Mouse (Mus musculus) liver, postnatal 0 days (tissue): ENCODE results near the gene Eya4. TPM values are rescaled to one million over a fixed set of nuclear protein-coding genes. Genes with fewer than 3 reads are reported as not detected.

Experiments
- ATAC-seq: fragments of 200-750 bp; cut with Nextera tagmentation; 2 replicates; pipeline ENCODE4 v1.8.0; 2017; ENCODE audit warnings: mild to moderate bottlenecking, moderate library complexity
- DNase-seq: peaks from one replicate; pipeline ENCODE4 v3.0.0-alpha.2; 2016
- H3K27ac ChIP-seq: fragments of 300-500 bp; sonication (generic); 2 replicates; pipeline ENCODE4 v1.5.1; 2014; ENCODE audit warnings: antibody characterized with exemption, moderate library complexity, mild to moderate bottlenecking, low read depth
- H3K27me3 ChIP-seq: fragments of 300-500 bp; sonication (generic); 2 replicates; pipeline ENCODE4 v1.6.1; 2014; ENCODE audit warnings: low read length, control low read depth, mixed read lengths; ENCODE audit not compliant: insufficient read depth
- H3K36me3 ChIP-seq: fragments of 300-500 bp; sonication (generic); replicated peaks from 2 replicates; pipeline ENCODE4 v1.6.1; 2014; ENCODE audit warnings: mild to moderate bottlenecking, control low read depth, low read length, moderate library complexity, mixed read lengths; ENCODE audit not compliant: insufficient read depth
- H3K4me1 ChIP-seq: fragments of 300-500 bp; sonication (generic); 2 replicates; pipeline ENCODE4 v1.6.1; 2014; ENCODE audit warnings: antibody characterized with exemption, mild to moderate bottlenecking, control low read depth; ENCODE audit not compliant: insufficient read depth
- H3K4me2 ChIP-seq: fragments of 300-500 bp; sonication (generic); 2 replicates; pipeline ENCODE4 v1.6.1; 2014; ENCODE audit warnings: low read depth, mild to moderate bottlenecking, low read length, moderate library complexity, mixed read lengths
- H3K4me3 ChIP-seq: fragments of 300-500 bp; sonication (generic); 2 replicates; pipeline ENCODE4 v1.5.1; 2014; ENCODE audit warnings: low read depth, low read length
- H3K9ac ChIP-seq: fragments of 300-500 bp; sonication (generic); replicated peaks from 2 replicates; pipeline ENCODE4 v1.6.1; 2014; ENCODE audit warnings: mild to moderate bottlenecking, moderate library complexity
- H3K9me3 ChIP-seq: fragments of 300-500 bp; sonication (generic); 2 replicates; pipeline ENCODE4 v1.6.1; 2016; ENCODE audit warnings: mild to moderate bottlenecking, control low read depth, low read length, mixed read lengths
- CTCF ChIP-seq: sonication (generic); IDR thresholded peaks from 2 replicates; pipeline ENCODE4 v1.5.1; 2016; ENCODE audit warnings: antibody characterized with exemption, low read depth
- EP300 ChIP-seq: IDR thresholded peaks from 2 replicates; pipeline ENCODE4 v1.6.1; 2016; ENCODE audit warnings: antibody characterized with exemption, low read depth, mild to moderate bottlenecking
- WGBS: fragments of 180-500 bp; shearing (Covaris S2); extraction: QIAGEN DNeasy Blood & Tissue Kit; methylation state at CpG from one replicate; pipeline ENCODE4 v1.1.7; 2014; ENCODE audit not compliant: insufficient replicate concordance; 5-methylcytosine and 5-hydroxymethylcytosine counted together
- polyA plus RNA-seq: library from polyadenylated mRNA; unstranded; fragments of >200 nt; fragmentation: Nextera tagmentation; extraction: Ambion mirVana; gene quantifications from 2 replicates; pipeline ENCODE4 v1.2.1, GENCODE M21; 2015

The Eya4 gene
- polyA plus RNA-seq, 1 experiment from 2014 or later: 0.12 TPM

DNA sequence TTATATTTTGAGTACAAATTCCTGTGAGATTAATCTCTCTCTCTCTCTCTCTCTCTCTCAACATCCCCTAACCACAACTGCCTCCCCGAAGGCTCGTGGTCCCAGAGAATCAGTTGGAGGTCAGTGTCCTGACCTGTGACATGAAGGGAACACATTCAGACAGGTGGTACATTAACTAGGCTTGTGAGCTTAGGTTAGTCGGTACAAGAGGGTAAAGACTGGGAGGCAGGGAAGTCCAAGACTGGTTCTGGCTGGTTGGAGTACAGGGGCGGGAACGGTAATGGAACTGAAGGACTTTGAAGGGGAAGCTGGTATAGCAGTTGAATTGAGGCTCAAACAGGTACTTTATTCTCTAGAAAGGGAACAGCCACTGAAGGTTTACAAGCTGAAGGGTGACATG, 287.9 kb downstream of the Eya4 start:
- 73% methylated on average over 5 of the region's 5 CpGs for WGBS
- Histone ChIP-seq H3K9ac (no peak overlapping the region), H3K4me3 (no peak overlapping the region), H3K36me3 (no peaks in the 10 kb centered on the region), H3K27ac (no peak overlapping the region), H3K4me1 (no peaks in the 10 kb centered on the region), H3K4me2 (no peak overlapping the region), H3K27me3 (no peaks in the 10 kb centered on the region), H3K9me3 (no peaks in the 10 kb centered on the region)
- no peak for ATAC-seq
- no peak for DNase-seq
- TF ChIP-seq EP300 (no peak), CTCF (no peak)

DNA sequence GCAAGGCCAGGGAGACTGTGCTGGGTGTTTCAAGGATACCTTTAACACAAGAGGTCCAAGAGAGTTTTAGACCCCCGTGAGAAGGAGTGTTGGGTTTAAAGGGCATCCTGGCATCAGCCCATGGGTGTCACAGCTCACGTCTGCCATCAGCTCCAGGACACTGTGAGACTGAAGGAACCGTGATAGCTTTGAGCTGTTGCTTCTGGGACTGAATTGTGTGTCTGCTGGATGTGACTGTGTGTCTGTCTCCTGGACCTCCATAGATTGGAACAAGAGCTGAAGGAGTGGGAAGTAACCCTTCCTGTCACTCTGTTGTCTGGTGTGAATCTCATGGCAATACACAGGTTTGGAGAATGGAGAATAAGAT, 289.9 kb downstream of the Eya4 start:
- no peak overlapping the region for H3K4me2 ChIP-seq
- H3K4me1 ChIP-seq: no peaks in the 10 kb centered on the region
- ATAC-seq (no peak), DNase-seq (no peak)
- H3K9me3 ChIP-seq: no peaks in the 10 kb centered on the region
- no peak for TF ChIP-seq CTCF
- no peak for TF ChIP-seq EP300
- H3K27me3 ChIP-seq: no peaks in the 10 kb centered on the region
- 55% methylated on average over 3 of the region's 3 CpGs for WGBS
- H3K27ac ChIP-seq: no peak overlapping the region
- no peaks in the 10 kb centered on the region for H3K36me3 ChIP-seq
- H3K9ac ChIP-seq: no peak overlapping the region
- no peak overlapping the region for H3K4me3 ChIP-seq

DNA sequence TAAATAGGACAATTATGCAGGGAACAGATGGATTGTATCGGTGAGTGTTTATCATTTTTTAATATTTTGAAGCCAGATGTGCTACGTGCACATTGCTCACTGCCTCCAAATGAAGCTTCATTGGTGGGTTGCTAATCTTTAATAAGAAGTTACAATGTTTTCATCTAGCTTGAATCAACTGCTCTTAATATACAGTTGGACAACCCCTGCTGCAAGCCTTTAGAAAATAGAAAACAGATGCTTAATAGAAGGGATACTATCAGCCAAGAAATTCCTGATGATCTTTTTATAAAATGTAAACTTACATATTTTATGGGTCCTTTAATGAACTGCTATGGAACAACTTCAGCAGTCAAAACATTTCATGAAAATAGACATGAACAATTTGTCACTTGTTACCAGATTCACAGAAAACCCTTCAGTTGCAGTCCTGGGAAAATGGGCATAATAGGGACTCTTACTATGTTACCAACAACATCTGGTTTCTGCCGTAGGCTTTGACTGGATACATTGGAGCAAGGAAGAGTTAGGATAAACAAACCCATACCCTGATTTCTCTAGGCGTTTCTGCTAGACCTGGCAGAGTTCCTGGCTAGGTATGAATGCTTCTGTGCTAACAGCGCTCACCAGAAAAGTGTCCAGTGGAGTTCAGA, 290.4 kb downstream of the Eya4 start:
- Histone ChIP-seq H3K36me3 (no peaks in the 10 kb centered on the region), H3K4me2 (no peak overlapping the region), H3K9me3 (no peaks in the 10 kb centered on the region), H3K27ac (no peak overlapping the region), H3K4me1 (no peaks in the 10 kb centered on the region), H3K27me3 (no peaks in the 10 kb centered on the region), H3K4me3 (no peak overlapping the region), H3K9ac (no peak overlapping the region)
- DNase-seq (no peak), ATAC-seq (no peak)
- TF ChIP-seq CTCF (no peak), EP300 (no peak)
- 66% methylated on average over 5 of the region's 5 CpGs for WGBS

DNA sequence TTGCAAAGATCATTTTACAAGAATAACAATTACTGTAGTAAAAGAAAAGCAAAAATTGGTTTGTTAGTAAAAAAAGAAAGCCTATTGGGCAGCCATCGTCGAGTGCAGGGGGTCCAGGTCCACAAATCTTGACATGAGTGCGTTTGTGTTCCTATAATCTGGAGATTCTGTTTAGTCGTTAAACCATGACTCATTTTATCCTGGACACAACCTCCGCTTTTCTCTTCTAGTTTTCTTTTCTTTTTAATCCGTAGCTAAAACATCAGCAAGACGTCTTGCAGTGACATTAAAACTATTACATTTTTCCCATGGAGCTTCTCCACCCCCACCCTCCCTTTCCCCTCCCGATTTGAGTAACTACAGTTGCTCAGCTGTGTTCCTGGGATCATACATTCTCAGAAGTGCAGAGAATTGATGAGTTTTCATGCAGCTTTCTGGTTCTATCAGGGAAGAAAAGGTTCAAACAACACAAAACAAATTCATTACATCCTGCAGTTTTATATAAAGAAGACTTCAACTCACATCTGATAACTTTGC, 297.1 kb downstream of the Eya4 start:
- WGBS: 77% methylated on average over 8 of the region's 8 CpGs
- DNase-seq: no peak
- TF ChIP-seq CTCF (no peak), EP300 (no peak)

More for the DNA sequence above, 297.1 kb downstream of the Eya4 start:
- Histone ChIP-seq H3K9me3 (no peaks in the 10 kb centered on the region), H3K4me2 (no peak overlapping the region), H3K4me3 (no peak overlapping the region), H3K36me3 (no peaks in the 10 kb centered on the region), H3K27me3 (no peaks in the 10 kb centered on the region), H3K27ac (no peak overlapping the region), H3K9ac (no peak overlapping the region), H3K4me1 (no peaks in the 10 kb centered on the region)
- ATAC-seq: no peak
